Mouse (Mus musculus): ENCODE data around the gene AC124108.1. TPM values are rescaled to one million over a fixed set of nuclear protein-coding genes. Genes with fewer than 3 reads are reported as not detected.
A peak's percentile ranks its signal among the peaks of the same experiment; 100 is the strongest.

Gene AC124108.1
- total RNA-seq, 2 experiments from 2014 or later = not detected

DNA sequence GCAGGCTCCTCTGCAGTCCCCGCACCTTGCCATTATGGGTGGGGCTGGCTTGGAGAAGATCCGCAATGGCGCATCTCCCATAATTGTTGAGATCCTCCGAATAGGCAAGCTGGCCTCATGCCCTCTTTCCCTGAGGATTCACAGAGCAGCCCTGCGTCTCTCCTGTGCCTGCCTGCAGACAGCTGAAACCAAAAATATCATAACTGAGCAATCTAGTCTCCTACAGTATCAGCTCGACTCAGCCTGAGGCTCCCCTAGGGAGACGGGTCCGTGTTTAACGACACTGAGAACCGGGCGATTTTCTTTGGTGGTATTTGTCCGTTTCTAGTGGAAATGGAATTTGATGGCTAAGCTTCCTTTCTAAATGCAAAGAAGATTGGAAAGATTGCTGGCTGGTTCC, 8.7 kb downstream of the AC124108.1 start:
- no peak for ATAC-seq (replicated peaks; ENCODE audit: low FRiP score, poor library complexity, severe bottlenecking)

DNA sequence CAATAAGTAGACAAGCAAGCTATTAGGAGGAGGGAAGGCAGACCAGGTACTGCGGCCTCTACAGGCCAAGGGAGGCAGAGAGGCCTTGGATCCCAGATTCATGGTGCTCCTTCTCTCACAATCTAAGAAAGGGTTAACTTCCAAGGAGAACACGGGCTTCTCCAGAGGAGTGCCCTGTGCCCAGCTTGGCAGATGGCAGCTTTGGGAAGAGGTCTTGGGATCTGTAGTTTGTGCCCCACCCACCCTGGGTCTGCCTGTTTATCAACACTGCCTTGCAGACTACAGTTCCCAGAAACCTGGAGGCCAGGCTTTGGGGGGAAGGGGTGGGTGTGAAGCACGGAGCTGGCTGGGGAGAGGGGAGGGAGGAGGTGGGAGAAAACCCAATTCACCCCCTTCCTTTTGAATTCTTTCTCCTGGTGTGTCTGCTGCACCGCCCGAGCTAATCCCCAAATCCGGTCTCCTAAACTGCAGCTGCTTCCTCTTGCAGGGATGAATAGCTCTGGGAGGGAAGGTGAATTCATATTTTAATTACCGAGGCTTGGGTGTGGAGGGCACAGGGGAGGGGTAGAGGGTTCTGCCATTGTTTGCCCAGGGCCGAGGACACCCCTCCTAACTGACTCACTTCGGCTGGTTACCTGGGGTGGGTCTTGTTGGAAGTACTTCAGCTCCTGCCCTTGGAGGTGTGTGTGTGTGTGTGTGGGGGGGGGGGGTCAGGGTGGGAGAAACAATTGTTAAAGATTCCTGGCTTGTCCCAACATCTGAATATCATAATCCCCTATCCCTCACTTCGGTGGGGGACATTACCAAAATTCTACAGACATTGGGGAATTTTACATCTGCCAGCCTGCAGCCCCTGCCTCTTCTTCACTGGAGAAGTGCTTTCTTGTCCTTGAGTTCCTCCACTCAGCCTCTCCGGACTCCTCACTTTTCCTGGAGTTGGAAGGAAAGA, 9.6 kb downstream of the AC124108.1 start:
- ATAC-seq (replicated peaks; ENCODE audit: low FRiP score, poor library complexity, severe bottlenecking) = no peak

DNA sequence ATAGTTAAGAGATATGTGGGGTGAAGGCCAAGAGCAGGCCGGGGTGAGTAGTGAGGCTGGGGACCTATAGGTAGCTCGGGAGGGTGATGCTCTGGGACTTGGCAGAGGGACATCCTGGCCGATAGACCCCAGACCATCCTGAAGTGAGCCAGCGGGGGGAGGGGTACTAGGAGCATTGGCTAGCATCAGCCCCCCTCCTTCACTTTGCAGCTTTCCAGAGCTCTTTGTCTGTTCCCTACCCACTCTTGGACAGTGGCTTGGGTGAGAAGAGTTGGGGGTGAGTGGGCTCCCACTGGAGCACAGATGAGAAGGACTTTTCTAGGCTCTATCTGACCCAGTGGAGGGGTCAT, 10.2 kb downstream of the AC124108.1 start:
- no peak for ATAC-seq (replicated peaks; ENCODE audit: low FRiP score, poor library complexity, severe bottlenecking)

DNA sequence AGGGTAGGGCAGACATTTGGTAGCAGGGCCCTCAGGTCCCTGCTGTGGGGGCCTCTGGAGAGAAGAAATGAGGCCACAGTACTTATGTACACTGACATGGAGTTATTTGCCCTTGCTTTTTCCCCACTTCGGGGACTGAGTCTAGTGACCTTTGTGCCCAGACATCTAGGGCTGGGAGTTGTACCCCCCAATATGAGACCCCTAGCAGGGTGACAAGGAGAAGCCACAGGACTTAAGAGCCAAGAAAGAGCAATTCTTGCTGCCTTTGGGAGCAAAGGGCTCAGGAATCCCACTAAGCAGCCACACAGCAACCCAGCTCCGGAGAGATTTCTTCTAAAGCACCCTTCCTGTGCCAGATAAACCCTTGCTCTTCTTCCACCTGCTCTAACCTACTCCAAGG, 10.7 kb downstream of the AC124108.1 start:
- ATAC-seq (replicated peaks; ENCODE audit: low FRiP score, poor library complexity, severe bottlenecking) = no peak

DNA sequence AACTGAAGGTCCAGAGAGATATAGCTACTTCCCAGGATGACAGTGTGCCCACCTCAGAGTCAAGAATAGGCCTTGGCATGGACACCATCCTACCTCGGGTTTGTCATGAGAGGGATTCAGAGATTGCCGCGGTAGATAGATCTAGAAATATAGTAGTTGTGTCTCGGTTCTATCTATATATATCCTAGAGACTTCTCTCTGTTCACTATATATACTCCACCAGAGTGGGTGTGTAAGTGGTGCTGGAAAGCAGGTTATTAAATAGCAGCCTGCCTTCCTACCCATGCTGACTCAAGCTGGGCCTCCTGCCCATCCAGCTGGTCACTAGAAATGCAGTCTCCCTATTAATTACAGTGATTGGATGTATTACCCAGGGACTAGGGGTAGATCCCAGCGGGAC, 11.5 kb downstream of the AC124108.1 start:
- ATAC-seq (replicated peaks; ENCODE audit: low FRiP score, poor library complexity, severe bottlenecking) = no peak

DNA sequence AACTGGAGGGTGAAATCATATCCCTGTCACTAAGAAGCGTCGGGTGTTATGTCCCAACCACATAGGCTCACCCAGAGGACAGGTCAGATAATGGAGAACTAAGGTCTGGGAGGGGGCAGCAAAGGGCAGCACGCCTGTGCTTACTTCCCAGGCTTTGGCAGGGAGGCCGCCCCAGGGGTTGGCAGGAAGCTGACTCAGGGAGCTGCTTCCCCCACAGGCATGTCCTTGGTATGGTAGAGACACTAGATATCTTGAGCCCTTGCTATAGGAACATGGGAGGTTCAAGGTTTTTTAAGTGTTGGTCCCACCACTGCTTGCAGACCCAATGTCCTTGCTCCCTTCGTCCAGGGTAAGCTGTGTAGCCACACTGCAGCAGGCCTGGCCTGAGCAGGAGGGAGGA, 14.7 kb downstream of the AC124108.1 start:
- no peak for ATAC-seq (replicated peaks; ENCODE audit: low FRiP score, poor library complexity, severe bottlenecking)

DNA sequence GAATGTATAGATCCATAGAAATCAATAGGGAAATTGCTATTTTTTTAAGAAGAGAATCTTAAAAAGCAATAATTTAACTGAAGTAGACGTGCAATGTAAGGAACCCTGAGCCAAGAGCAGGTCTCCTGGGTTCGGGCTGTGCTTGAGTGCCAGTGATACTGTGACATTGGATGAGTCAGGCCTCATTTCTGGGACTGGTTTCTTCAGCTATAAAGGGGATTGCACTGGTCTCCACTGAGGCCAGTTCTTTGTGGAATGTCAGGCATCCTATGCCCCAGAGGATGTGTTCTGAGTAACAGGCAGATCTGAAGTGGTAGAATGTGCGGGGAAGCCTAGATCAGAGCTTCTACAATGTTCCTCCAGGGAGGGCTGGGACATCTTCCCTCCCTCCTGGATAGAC, 15.6 kb downstream of the AC124108.1 start:
- no peak for ATAC-seq (replicated peaks; ENCODE audit: low FRiP score, poor library complexity, severe bottlenecking)

DNA sequence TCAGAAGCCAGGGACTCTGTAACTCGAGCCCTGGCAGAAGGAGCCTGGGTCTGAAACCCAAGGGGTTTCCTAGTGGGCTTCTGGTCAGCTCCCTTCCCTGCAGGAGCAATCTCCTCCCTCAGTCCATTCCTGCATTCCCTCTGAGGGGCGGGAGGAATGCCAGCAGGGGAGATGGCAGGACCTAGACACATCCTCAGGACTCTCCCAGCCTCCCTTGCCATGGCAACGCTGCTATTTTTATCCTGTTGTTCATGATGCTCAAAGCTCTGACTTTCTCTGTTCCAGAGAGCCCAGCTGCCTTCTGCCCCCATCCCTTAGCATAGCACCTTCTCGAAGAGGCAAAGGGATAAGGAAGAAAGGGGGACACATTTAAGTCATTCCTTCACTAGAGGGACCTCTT, 16.9 kb downstream of the AC124108.1 start:
- no peak for ATAC-seq (replicated peaks; ENCODE audit: low FRiP score, poor library complexity, severe bottlenecking)

DNA sequence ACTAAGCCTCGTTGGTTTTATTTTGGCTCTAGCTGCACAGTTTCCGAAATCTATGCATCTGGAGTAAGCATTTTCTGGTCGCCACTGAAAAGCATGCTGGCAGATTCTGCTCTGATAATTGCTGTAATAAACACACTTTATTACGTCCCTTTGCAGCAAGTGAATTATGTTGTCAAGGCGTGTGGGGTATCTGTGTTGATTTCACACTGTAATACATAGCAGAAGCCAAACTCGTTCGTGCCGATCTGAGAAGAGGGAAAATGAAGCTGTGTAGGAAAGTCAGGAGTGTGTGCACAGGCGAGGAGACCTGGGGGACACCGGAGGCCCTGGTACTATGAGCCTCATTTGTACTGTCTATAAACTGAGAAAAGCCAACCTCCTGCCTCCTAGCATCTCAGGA, 18.1 kb downstream of the AC124108.1 start:
- no peak for ATAC-seq (replicated peaks; ENCODE audit: low FRiP score, poor library complexity, severe bottlenecking)

DNA sequence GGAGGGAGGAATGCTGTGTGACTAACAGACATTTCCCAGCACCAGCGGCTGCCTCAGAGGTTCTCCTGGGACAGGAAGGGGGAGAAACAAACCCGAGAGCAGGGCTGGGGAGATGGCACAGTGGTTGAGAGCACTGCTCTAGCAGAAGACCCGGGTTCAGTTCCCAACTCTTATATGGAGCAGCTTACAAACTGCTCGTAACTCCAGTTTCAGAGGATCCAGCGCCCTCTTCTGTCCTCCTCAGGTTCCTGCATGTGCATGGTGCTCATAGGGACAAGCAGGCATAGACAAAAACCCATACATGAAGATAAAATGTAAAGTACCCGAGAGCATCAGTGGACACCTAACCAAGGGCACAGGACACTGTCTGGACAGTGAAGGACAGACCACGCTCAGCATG, 19.7 kb downstream of the AC124108.1 start:
- ATAC-seq (replicated peaks; ENCODE audit: low FRiP score, poor library complexity, severe bottlenecking) = no peak

DNA sequence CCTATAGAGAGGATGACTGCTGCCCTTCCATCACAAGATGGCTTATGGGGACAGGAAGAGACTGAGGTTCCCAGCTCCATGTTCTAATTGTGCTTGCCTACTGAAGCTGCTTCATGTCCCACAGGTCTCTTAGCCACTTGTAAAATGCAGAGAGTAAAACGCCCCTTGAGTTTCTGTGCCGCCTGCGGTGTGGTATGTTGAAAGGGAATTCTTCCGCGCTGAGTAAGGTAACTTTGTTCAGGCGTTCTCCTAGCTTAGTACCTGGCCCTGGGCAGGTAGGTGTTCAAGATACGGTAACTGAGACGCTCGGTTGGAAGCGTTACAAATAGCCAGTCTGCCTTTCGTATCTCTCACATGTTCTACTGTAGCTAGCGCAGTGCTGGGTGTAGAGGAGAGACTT, 20.4 kb downstream of the AC124108.1 start:
- ATAC-seq (replicated peaks; ENCODE audit: low FRiP score, poor library complexity, severe bottlenecking) = no peak

DNA sequence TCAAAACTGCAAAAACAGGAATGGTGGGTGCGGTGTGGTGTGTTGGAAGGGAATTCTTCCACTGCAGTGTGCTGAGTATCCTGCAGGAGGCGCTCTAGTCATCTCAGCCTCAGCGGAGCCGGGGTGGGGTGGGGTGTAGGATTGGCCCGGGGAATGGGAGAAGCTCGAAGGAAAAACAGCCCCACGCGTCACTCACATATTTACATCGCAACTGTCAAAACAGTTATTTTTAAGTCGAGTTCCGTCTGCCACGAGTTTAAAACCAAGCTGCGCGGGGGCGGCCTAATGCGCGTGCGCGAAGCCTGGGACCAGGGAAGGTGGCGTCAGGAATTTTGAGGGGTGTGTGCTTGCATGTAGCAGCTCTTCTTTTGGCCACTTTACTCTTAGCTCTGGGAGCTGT, 21.0 kb downstream of the AC124108.1 start:
- no peak for ATAC-seq (replicated peaks; ENCODE audit: low FRiP score, poor library complexity, severe bottlenecking)

DNA sequence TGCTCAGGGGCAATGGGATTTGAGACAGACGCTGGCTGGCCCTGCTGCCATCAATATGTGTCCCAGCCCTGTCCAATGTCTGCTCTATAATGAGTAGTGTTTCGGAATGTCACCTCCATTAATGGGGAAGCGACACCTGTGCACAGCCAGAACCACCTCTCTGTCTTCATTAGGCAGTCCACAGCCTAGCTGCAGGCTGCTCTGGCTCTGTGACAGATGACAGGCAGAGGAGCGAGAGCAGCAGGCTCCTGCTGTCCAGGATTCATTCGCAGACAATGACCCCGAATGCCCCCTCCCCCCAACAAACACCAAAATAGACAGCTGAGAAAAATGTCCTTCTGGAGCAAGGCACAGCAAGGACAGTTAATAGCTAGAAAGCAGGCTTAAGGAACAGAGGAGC, 21.8 kb downstream of the AC124108.1 start:
- ATAC-seq (replicated peaks; ENCODE audit: low FRiP score, poor library complexity, severe bottlenecking) = no peak

DNA sequence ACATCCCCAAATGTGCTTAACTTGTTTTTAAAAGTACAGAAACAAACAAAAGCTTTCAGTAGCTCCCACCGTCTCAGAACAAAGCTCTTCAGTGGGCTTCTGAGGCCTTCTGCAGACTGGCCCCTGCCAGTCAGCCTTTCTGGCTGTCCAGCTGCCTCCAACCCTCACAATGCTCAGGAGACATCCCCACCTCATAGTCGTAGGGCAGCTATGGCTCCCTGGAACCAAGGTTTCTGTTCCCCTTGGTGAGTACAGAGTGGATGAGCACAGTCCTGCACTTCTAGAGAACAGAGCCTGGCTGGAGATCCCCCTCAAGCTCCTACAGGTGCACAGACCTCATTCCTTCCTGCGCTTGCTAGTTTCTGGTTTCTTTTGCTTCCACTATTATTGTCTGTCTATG, 25.0 kb downstream of the AC124108.1 start:
- ATAC-seq (replicated peaks; ENCODE audit: low FRiP score, poor library complexity, severe bottlenecking) = no peak

DNA sequence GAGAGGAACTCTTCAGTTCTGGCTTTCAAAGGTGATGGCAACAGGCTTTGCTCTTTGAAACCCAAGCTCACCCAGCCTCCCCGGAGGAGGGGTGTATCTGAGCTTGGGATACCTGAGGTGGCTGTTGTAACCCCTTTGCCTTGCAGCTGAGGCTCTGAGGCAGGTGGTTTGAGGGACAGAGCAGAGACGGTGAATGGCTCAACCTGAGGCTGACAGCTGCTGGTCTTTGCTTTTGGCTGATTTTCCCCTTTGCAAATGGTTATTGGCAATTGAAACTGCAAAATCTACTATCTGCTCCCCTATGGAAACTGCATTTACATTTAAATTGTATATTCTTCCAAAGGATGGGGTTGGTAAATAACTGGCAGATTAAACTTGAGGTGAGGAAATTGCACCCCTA, 30.4 kb downstream of the AC124108.1 start:
- no peak for ATAC-seq (replicated peaks; ENCODE audit: low FRiP score, poor library complexity, severe bottlenecking)

DNA sequence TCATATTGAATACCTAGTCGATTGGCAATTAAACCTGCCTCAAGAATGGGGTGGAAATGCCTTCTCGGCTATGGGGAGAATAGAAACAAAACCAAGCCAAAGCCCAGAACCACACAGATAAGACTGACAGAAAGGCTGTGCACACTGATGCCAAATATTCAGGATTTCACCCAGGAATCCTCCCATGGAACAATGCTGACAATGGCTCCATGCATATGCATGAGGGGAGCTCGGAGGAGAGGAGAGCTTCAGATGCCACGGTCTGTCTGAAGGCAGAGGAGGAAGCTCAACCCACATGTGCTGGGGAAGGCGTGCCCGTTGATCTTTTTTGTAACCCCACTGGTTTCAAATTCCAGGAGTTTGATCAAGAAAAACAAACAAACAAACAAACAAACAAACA, 30.9 kb downstream of the AC124108.1 start:
- no peak for ATAC-seq (replicated peaks; ENCODE audit: low FRiP score, poor library complexity, severe bottlenecking)

DNA sequence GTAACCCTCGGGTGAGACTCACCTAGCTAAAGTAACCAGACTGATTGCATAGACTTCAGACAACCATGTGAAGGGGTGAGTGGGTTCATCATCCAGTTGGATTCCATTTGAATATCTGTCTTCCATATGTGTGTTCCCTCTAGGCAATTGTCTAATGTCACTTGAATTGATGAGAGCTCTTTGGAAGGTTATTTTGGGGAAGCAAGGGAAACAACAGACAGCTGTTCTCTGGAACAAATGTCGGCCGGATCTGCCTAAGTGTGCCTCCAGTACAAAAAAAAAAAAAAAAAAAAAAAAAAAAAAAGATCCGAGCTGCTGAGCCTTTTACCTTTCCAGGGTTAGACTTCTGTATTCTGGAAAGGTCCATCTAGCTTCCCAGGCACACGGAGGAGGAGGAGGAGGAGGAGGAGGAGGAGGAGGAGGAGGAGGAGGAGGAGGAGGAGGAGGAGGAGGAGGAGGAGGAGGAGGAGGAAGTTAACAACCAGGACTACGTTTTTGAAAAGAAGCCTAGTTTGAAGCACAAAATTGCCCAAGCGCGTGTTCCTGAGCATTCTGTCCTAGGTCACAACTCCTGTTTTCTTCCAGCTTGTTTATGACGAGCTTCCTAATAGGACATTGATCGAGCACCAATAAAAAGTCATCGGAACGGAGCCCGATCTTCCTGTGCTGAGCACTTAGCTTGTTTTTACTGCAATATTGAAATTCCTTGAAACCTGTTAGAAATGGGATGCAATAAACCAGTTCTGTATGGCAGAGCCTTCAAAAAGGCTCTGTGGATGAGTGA, 35.2 kb downstream of the AC124108.1 start:
- ATAC-seq (replicated peaks; ENCODE audit: low FRiP score, poor library complexity, severe bottlenecking) = no peak

DNA sequence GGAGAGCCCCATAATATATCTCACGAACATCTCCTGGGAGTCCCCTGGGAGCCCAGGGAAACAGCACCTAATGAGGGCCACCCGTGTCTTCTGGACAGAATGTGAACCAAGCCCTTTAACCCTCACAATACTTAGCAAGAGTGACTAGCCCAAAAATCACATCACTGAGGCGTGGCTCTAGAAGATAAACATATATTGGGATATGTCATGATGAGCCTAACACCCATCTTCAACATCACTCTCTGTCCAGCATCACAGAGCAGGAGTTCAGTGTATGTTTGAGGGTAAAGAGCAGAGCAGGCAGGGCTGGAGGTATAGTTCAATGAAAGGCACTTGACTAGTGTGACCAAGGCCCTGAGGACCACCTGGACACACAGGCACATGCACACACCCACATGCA, 38.4 kb downstream of the AC124108.1 start, which contains the start of gene Gm10188:
TSS of gene Gm10188 (minus strand) at position 101 of the 400 bp plus-strand sequence.
- ATAC-seq (replicated peaks; ENCODE audit: low FRiP score, poor library complexity, severe bottlenecking) = no peak

DNA sequence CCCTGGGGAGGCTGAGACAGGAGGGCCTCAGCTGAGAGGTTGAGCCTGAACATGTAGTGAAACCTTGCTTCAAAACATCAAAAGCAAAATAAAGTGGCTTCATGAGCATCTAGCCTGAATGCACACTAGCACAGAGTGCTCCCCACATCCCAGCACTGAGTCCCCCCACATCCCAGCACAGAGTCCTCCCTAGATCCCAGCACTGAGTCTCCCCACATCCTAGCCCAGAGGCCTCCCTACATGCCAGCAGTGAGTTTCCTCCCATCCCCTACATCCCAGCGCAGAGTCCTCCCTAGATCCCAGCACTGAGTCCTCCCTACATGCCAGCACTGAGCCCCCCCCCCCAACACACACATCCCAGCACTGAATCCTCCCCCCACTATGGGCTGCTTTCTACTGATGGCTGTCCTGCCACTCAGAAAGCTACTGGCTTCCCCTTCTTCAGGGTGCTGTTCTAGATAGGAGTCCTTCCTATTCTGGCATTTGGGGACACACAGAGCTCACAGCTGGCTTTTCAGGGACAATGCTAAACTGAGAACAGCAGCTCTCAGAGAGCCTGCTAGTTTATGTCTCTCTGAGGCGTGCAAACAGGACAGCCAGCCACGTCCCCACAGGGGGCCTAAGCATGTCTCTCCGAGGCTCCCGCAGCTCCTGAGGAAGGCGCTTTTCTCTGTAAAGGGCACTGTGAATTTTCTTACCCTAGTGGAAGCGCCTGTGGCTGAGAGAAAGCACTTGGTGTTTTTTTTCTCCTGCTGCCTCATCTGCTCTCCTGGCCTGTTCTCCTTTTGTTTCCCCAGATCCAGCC, 40.4 kb downstream of the AC124108.1 start:
- no peak for ATAC-seq (replicated peaks; ENCODE audit: low FRiP score, poor library complexity, severe bottlenecking)

DNA sequence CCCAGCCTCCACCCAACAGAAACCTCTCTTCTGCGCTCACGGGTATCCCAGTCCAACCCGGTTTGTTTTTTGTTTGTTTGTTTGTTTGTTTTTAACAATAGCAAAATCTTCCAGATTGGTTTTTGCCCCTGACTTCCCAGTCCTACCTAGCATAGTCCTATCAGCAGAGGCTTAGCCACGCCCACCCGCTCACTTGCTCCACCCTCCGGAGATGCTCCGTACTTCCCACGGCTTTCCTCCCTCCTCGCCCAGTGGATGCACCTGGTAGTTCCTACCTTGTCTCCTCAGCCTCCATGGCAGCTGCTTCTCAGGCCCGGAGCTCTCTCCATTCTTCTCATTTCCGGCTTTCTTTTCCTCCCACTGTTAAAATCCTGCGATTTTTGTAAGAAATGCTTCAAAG, 42.3 kb downstream of the AC124108.1 start:
- 0 out of 2 replicates have a peak, but pooled peaks have one; percentile 42 for ATAC-seq (replicated peaks; ENCODE audit: low FRiP score, poor library complexity, severe bottlenecking)
